Mouse (Mus musculus) testis, adult 2 months (tissue): ENCODE data around the gene Chst11.

ENCODE experiments used
- CTCF ChIP-seq: fragments of 200-500 bp; IDR thresholded peaks from 2 replicates; pipeline ENCODE4 v1.5.1; 2012; ENCODE audit warnings: low read depth, mild to moderate bottlenecking, inconsistent platforms, low read length, moderate library complexity; ENCODE audit not compliant: control insufficient read depth, insufficient read depth, insufficient replicate concordance
- POLR2A ChIP-seq: fragments of 200-500 bp; IDR thresholded peaks from 2 replicates; pipeline ENCODE4 v1.6.1; 2012; ENCODE audit warnings: low read depth, mild to moderate bottlenecking, inconsistent platforms, low read length, moderate library complexity; ENCODE audit not compliant: control insufficient read depth

DNA sequence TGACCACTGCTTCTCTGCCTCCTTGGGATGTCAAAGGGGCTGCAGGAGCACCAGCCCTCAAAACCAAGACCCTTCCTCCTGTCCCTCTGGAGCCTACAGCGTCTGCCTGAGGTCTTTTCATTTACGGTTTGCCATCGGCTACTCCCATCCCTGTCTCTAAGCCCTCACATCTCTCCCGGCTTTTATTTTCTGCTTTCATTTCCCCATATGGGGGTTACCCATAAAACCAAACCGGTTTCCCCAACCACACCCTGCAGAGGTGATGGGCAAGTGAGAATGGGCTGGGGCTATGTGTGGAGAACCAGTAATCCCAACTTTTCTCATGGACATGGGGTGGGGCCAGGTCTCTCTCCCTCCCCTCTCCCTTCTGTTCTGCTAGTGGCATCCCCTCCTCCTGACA lies 156.1 kb downstream of the Chst11 start:
- TF ChIP-seq POLR2A: no peak
- no peak for TF ChIP-seq CTCF
